Mouse (Mus musculus) forebrain, embryonic 13.5 days (tissue): ENCODE results near the gene Wrnip1. TPM values are rescaled to one million over a fixed set of nuclear protein-coding genes. Genes with fewer than 3 reads are reported as not detected.

Experiments used
- ATAC-seq: fragments of 200-750 bp; cut with Nextera tagmentation; 2 replicates; pipeline ENCODE4 v1.8.0; 2017
- H3K27ac ChIP-seq: fragments of 300-500 bp; sonication (generic); 2 replicates; pipeline ENCODE4 v1.5.1; 2015; ENCODE audit warnings: inconsistent platforms, mild to moderate bottlenecking, moderate library complexity
- H3K27me3 ChIP-seq: fragments of 300-500 bp; sonication (generic); 2 replicates; pipeline ENCODE4 v1.6.1; 2015; ENCODE audit warnings: mild to moderate bottlenecking, inconsistent platforms
- H3K36me3 ChIP-seq: fragments of 300-500 bp; sonication (generic); 2 replicates; pipeline ENCODE4 v1.6.1; 2015; ENCODE audit warnings: mild to moderate bottlenecking, inconsistent platforms; ENCODE audit not compliant: poor library complexity, severe bottlenecking
- H3K4me1 ChIP-seq: fragments of 300-500 bp; sonication (generic); 2 replicates; pipeline ENCODE4 v1.6.1; 2015; ENCODE audit warnings: inconsistent platforms
- H3K4me2 ChIP-seq: fragments of 300-500 bp; sonication (generic); 2 replicates; pipeline ENCODE4 v1.6.1; 2015; ENCODE audit warnings: inconsistent platforms, mild to moderate bottlenecking, moderate library complexity
- H3K4me3 ChIP-seq: fragments of 300-500 bp; sonication (generic); 2 replicates; pipeline ENCODE4 v1.5.1; 2015; ENCODE audit warnings: mild to moderate bottlenecking, inconsistent platforms
- H3K9ac ChIP-seq: fragments of 300-500 bp; sonication (generic); 2 replicates; pipeline ENCODE4 v1.6.1; 2015; ENCODE audit warnings: mild to moderate bottlenecking, inconsistent platforms
- H3K9me3 ChIP-seq: fragments of 300-500 bp; sonication (generic); replicated peaks from 2 replicates; pipeline ENCODE4 v1.6.1; 2016; ENCODE audit warnings: inconsistent platforms
- WGBS: fragments of 180-500 bp; shearing (Covaris S2); methylation state at CpG from one replicate; pipeline ENCODE4 v1.1.7; 2015; 5-methylcytosine and 5-hydroxymethylcytosine counted together
- polyA plus RNA-seq: library from polyadenylated mRNA; unstranded; fragments of >200 nt; fragmentation: Nextera tagmentation; extraction: Ambion mirVana; gene quantifications from 2 replicates; pipeline ENCODE4 v1.2.1, GENCODE M21; 2015

Gene Wrnip1
- polyA plus RNA-seq, 1 experiment from 2014 or later, result 22.1 TPM

DNA sequence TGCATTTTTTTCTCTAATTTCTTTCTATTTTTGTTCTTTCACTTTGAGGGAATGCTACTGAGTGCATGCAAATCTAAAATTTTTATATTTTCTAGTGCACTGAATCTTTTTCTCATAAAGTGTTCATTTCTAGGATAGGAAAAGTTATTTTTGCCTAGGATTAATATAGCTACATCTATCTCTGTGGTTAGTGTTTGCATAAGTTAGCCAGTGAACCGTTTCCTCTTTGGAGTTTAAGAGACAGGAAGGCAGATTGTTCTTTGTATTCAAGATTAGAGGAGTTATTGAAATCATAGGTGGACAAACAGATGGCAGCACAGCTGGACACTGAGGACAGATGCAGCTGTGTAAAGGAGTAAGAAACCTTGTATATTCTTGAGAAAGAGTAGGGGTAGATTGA is 37.5 kb downstream of the Wrnip1 start:
- WGBS, result 61% methylated on average over 1 of the region's 1 CpGs
- ATAC-seq, result no peak
- Histone ChIP-seq H3K4me1 (no peaks in the 10 kb centered on the region), H3K36me3 (no peaks in the 10 kb centered on the region), H3K27ac (no peak overlapping the region), H3K9me3 (no peaks in the 10 kb centered on the region), H3K27me3 (no peaks in the 10 kb centered on the region), H3K4me2 (no peak overlapping the region), H3K9ac (no peak overlapping the region), H3K4me3 (no peak overlapping the region)

- Histone ChIP-seq H3K9me3 (no peaks in the 10 kb centered on the region), H3K27me3 (no peaks in the 10 kb centered on the region), H3K4me1 (no peaks in the 10 kb centered on the region), H3K9ac (no peak overlapping the region), H3K4me2 (no peak overlapping the region), H3K36me3 (no peaks in the 10 kb centered on the region), H3K27ac (no peak overlapping the region), H3K4me3 (no peak overlapping the region)
- WGBS, result 96% methylated on average over 3 of the region's 3 CpGs
- no peak for ATAC-seq
These were observed 39.5 kb downstream of the Wrnip1 start for GRCm38 (mm10) chr13:32841349-32841748.

- no peak for ATAC-seq
- H3K4me2 ChIP-seq, result no peak overlapping the region
- H3K4me3 ChIP-seq, result no peak overlapping the region
- no peaks in the 10 kb centered on the region for H3K27me3 ChIP-seq
- no peaks in the 10 kb centered on the region for H3K4me1 ChIP-seq
- H3K9ac ChIP-seq, result no peak overlapping the region
- no peaks in the 10 kb centered on the region for H3K9me3 ChIP-seq
- no peaks in the 10 kb centered on the region for H3K36me3 ChIP-seq
- no peak overlapping the region for H3K27ac ChIP-seq
These were observed 44.4 kb downstream of the Wrnip1 start for GRCm38 (mm10) chr13:32846221-32846620.

DNA sequence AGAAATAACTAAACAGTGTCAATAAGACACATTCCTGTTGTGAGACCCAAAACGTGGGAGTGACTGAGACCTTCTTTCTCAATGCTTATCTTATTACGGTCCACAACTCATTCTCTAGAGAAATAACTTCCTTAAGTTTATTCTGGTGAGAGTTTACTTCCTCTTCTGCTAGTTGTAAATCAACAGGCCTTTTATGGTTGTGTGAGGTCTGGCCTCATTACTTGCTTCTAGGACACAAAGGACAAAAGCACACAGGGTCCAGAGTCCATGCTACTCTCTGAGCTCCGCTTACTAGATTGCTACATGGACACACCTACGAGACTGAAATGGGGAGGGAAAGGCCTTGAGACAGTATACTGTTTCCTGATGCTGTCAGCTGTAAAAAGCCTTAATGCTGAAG is 47.3 kb downstream of the Wrnip1 start:
- no peak overlapping the region for H3K4me3 ChIP-seq
- H3K9ac ChIP-seq, result no peak overlapping the region
- H3K9me3 ChIP-seq, result no peaks in the 10 kb centered on the region
- no peak for ATAC-seq
- H3K36me3 ChIP-seq, result no peaks in the 10 kb centered on the region
- WGBS, result 71% methylated on average over 4 of the region's 4 CpGs
- 0 out of 2 replicates have a peak, but pooled peaks cover 4% of the 10 kb centered on the region for H3K4me1 ChIP-seq
- no peaks in the 10 kb centered on the region for H3K27me3 ChIP-seq
- H3K27ac ChIP-seq, result no peak overlapping the region
- H3K4me2 ChIP-seq, result no peak overlapping the region

DNA sequence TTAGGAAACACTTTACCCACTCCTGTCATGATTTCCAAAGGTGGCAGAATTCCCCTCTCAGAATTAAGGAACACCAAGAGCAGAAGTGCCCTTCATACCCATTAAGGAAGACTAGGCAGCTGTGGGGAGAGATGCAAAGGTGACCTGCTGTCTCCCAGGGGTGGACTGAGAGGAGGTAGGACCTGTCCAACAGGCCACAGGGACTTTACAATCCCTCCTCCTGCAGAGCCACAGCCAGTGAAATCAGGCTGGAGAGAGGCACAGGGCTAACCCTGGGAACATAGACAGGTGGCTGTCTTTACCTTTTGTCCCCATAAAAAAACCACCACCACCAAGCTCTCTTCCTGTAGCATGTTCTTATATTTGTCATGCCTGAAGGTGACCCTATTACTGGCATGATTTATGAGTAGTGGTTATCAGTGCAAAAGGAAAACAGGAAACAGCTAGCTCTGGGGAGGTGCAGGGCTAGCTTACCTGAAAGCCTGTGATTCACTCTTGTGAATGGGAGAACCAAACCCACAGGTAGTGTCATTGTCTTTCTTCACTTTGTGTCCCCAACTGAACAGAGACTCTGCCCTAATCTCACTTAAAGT is 47.8 kb downstream of the Wrnip1 start:
- 0 out of 2 replicates have a peak, but pooled peaks cover 4% of the 10 kb centered on the region for H3K4me1 ChIP-seq
- no peak for ATAC-seq
- H3K27me3 ChIP-seq, result no peaks in the 10 kb centered on the region
- no peak overlapping the region for H3K4me3 ChIP-seq
- no peaks in the 10 kb centered on the region for H3K9me3 ChIP-seq
- no peaks in the 10 kb centered on the region for H3K36me3 ChIP-seq
- no peak overlapping the region for H3K4me2 ChIP-seq
- no peak overlapping the region for H3K9ac ChIP-seq
- no peak overlapping the region for H3K27ac ChIP-seq

- no peaks in the 10 kb centered on the region for H3K27me3 ChIP-seq
- H3K27ac ChIP-seq, result no peak overlapping the region
- no peak overlapping the region for H3K9ac ChIP-seq
- H3K36me3 ChIP-seq, result no peaks in the 10 kb centered on the region
- H3K4me1 ChIP-seq, result 0 out of 2 replicates have a peak, but pooled peaks cover 4% of the 10 kb centered on the region
- no peak overlapping the region for H3K4me3 ChIP-seq
- ATAC-seq, result no peak
- 69% methylated on average over 1 of the region's 1 CpGs for WGBS
- H3K9me3 ChIP-seq, result no peaks in the 10 kb centered on the region
- no peak overlapping the region for H3K4me2 ChIP-seq
These were observed 48.3 kb downstream of the Wrnip1 start for GRCm38 (mm10) chr13:32850156-32850555.

GRCm38 (mm10) chr13:32850668-32851404 is 49.0 kb downstream of the Wrnip1 start, which contains the start of gene Serpinb1a:
Gene Serpinb1a, minus strand, starts transcription at chr13:32851185.
- Histone ChIP-seq H3K27me3 (no peaks in the 10 kb centered on the region), H3K9ac (no peak within 1 kb of the TSS), H3K9me3 (no peaks in the 10 kb centered on the region), H3K4me1 (0 out of 2 replicates have a peak, but pooled peaks cover 4% of the 10 kb centered on the region), H3K27ac (no peak within 1 kb of the TSS), H3K4me2 (no peak within 1 kb of the TSS), H3K36me3 (no peaks in the 10 kb centered on the region), H3K4me3 (no peak within 1 kb of the TSS)
- no peak for ATAC-seq
- WGBS, result 68% methylated on average over 10 of the region's 10 CpGs

DNA sequence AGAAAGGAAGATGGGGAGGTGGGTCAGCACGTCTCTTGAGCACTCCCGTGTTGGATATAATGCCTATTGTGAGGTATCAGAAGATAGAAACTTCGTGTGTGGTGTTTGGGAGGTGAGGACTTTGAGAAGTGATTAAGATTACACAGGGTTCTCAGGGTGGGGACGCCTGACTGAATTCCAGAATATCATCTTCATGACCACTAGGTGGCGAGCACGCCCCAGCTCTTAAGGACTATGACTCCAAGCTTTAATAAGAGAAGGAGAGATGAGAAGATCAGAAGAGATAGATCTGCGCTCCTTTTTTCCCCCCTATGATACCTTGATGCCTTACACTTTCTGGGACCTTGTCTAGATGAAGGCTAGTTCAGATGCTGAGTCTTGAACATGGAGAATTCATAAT is 50.1 kb downstream of the Wrnip1 start:
- H3K4me3 ChIP-seq, result no peak overlapping the region
- H3K9me3 ChIP-seq, result no peaks in the 10 kb centered on the region
- 0 out of 2 replicates have a peak, but pooled peaks cover 4% of the 10 kb centered on the region for H3K4me1 ChIP-seq
- H3K27me3 ChIP-seq, result no peaks in the 10 kb centered on the region
- peak; percentile 83 for ATAC-seq
- WGBS, result 10% methylated on average over 7 of the region's 7 CpGs
- H3K36me3 ChIP-seq, result no peaks in the 10 kb centered on the region
- H3K9ac ChIP-seq, result no peak overlapping the region
- H3K27ac ChIP-seq, result no peak overlapping the region
- no peak overlapping the region for H3K4me2 ChIP-seq

- H3K4me3 ChIP-seq, result no peak overlapping the region
- no peaks in the 10 kb centered on the region for H3K36me3 ChIP-seq
- no peak overlapping the region for H3K27ac ChIP-seq
- no peak overlapping the region for H3K9ac ChIP-seq
- 93% methylated on average over 4 of the region's 4 CpGs for WGBS
- no peak for ATAC-seq
- no peaks in the 10 kb centered on the region for H3K27me3 ChIP-seq
- H3K9me3 ChIP-seq, result no peaks in the 10 kb centered on the region
- 0 out of 2 replicates have a peak, but pooled peaks cover 4% of the 10 kb centered on the region for H3K4me1 ChIP-seq
- no peak overlapping the region for H3K4me2 ChIP-seq
These were observed 50.7 kb downstream of the Wrnip1 start for GRCm38 (mm10) chr13:32852539-32852938.

- WGBS, result 39% methylated on average over 2 of the region's 2 CpGs
- no peaks in the 10 kb centered on the region for H3K9me3 ChIP-seq
- H3K4me1 ChIP-seq, result 0 out of 2 replicates have a peak, but pooled peaks cover 4% of the 10 kb centered on the region
- no peaks in the 10 kb centered on the region for H3K27me3 ChIP-seq
- H3K9ac ChIP-seq, result no peak overlapping the region
- H3K4me2 ChIP-seq, result no peak overlapping the region
- H3K27ac ChIP-seq, result no peak overlapping the region
- H3K36me3 ChIP-seq, result no peaks in the 10 kb centered on the region
- no peak overlapping the region for H3K4me3 ChIP-seq
- ATAC-seq, result no peak; the same call in 1 of the 2 replicates
These were observed 51.2 kb downstream of the Wrnip1 start for GRCm38 (mm10) chr13:32853073-32853472.

DNA sequence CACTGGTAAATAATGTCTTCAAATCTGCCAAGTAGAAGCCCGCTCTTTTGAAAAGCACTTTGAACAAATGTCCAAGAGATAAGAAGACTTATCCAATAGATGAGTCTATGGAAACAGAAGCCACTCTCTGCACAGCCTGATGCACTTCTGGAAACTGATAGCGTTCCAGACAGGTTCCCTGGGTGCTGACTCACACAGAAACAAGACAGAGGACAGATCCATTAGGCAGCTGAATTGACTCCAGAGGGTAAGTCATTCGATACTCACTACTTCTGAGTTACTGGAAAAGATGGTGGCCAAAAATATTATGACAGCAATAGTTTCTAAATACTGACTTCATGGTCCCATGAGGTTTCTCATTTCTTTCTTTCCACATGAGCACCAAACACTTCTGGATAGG is 59.0 kb downstream of the Wrnip1 start:
- H3K27ac ChIP-seq, result no peak overlapping the region
- no peaks in the 10 kb centered on the region for H3K27me3 ChIP-seq
- H3K4me1 ChIP-seq, result no peaks in the 10 kb centered on the region
- H3K9me3 ChIP-seq, result no peaks in the 10 kb centered on the region
- H3K4me2 ChIP-seq, result no peak overlapping the region
- no peaks in the 10 kb centered on the region for H3K36me3 ChIP-seq
- H3K9ac ChIP-seq, result no peak overlapping the region
- no peak overlapping the region for H3K4me3 ChIP-seq
- 83% methylated on average over 3 of the region's 3 CpGs for WGBS
- ATAC-seq, result no peak

- Histone ChIP-seq H3K4me2 (no peak overlapping the region), H3K4me1 (no peaks in the 10 kb centered on the region), H3K27ac (no peak overlapping the region), H3K27me3 (no peaks in the 10 kb centered on the region), H3K9ac (no peak overlapping the region), H3K9me3 (no peaks in the 10 kb centered on the region), H3K4me3 (no peak overlapping the region), H3K36me3 (no peaks in the 10 kb centered on the region)
- no peak for ATAC-seq
These were observed 61.6 kb downstream of the Wrnip1 start for GRCm38 (mm10) chr13:32863456-32863855.
